Mouse (Mus musculus) adrenal gland, adult (tissue): Measurements from ENCODE around the gene Tbx5.

Experiments used
- DNase-seq, 2 experiments: peaks; one replicate each; pipeline ENCODE4 v3.0.0; 2022 to 2023; ENCODE audit warnings: low spot score in 1 of 2; ENCODE audit not compliant: inconsistent age in 2 of 2

The Tbx5 gene

DNA sequence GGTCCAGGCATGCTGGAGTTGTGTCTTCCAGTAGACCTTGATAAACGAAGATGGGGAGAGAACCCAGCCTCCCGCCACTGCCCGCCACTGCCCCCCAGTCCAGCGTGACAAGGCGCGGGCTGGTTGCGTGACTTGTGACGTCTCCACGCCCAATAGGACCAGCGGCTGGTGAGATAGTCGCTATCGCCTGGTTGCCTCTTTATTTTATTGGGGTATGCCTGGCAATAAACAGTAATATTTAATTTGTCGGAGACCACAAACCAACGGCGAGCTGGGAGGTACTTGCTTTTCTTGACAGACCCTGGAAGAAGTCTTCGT, at the start of gene Tbx5:
Gene Tbx5 (plus strand): TSS at position 190 of the 318 bp plus-strand sequence.
- DNase-seq = no peak

DNA sequence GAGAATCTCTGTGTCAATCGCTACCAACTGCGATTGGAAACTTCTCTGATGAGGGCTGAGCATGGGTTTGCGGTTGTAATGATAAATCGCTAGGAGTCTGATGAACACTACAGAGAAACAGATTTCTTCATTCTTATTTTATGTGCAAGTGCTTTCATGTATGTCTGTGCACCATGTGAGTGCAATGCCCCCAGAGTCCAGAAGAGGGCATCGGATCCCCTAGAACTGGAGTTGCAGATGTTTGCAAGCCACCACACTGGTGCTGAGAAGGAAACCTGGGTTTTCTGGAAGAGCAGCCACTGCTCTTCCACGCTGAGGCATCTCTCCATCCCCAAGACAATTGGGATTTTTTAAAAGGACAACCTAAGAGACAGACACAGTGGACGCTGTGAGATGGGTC, 46.5 kb upstream of the Tbx5 start:
- no peak for DNase-seq

- DNase-seq = no peak
Observed at GRCm38 (mm10) chr5:119791664-119792063, 40.8 kb upstream of the Tbx5 start.

DNA sequence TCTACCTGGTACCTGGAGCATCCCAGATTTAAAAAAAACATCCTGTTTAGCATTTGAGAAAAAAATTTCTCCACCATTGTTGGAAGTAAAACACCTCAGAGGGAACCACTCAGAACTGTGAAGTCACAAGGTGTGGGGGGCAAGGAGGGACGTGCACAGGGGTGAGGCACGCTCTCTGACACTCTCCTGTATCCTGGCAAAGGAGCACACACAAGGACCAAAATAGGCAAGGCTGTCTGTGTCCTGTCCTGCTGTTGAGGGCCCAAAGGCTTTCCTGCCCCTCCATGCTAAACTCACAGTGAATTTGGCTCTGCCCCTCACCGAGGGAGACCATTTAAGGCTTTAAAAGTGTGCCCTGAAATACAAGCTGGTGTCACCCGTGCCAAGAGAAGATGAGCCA, 38.5 kb upstream of the Tbx5 start:
- DNase-seq = no peak

DNA sequence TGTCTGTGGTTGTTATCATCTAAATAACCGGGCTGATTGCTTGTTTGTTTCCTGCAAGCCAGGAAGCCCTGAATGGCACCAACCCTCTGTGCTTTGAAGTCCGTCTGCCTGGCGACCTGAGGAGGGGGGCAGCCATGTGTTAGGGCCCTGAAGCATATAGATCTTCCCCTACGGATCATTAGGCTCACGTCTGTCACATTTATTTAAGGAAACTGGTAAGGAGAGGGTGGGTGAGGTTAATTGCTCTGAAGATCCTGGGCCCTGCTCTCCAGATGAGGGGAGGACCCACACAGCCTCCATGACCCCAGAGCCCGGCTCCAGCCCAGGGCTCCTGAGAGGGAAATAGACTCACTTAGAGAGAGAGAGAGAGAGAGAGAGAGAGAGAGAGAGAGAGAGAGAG, 37.1 kb upstream of the Tbx5 start:
- DNase-seq = no peak

GRCm38 (mm10) chr5:119795777-119796176, 36.7 kb upstream of the Tbx5 start:
- no peak for DNase-seq

DNA sequence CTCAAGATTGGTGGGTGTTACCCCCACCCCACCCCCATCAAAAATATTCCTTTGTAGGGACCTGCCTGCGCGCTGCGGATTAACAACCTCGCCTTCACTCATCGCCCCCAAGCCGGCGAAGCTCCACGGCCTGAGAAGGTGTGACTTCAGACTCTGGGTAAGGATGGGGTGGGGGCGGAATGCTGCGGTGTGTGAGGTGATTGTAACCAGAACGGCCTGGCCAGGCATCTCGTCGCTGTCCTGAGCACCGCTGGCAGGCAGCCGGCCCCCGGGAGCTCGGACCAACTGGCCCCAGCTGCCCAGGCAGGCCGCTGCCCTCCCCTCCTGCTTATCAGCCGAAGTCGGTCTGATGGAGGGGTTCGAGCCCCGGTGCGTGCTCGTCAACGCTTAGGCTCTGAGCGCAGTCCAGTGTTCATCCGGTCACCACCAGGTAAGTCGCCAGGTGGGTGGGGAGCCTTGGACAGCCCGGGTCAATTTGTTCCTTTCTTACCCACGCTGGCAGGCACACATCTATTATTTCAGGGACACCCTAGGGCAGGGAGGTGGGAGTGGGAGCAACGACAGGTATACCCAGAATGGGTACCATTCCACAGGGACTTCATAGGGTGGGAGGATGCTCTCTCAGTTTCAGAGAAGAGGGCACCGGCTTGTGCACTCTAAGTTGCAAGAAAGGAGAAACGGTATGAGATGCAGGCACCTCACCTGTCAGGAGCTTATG, 35.9 kb upstream of the Tbx5 start:
- no peak for DNase-seq

DNA sequence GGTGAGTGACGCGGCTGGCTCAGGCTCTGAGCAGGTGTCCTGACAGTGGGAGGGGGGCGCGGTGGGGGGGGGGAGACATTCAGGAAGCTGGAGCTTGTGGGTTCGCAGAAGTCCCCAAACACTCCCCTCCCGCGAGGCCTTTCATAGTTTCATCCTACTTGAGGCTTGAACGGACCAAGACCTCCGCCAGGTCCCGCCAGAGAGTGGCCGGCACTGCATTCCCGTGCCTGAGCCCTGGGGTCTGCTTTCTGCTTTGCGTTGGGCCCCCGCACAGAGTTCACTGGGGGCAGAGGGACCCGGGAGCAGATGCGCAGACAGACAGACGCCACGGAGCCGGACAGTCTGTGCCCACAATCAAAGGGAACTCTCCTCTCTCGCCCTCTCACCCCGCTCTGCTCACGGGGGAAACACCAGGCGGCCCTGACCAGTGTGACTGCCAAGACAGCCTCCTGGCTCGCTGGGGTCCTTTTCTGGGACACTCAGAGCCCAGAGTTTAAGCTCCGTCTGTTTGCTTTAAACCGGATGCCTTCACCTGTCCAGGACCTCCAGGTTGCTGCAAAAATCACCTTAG, 34.8 kb upstream of the Tbx5 start:
- no peak for DNase-seq

DNA sequence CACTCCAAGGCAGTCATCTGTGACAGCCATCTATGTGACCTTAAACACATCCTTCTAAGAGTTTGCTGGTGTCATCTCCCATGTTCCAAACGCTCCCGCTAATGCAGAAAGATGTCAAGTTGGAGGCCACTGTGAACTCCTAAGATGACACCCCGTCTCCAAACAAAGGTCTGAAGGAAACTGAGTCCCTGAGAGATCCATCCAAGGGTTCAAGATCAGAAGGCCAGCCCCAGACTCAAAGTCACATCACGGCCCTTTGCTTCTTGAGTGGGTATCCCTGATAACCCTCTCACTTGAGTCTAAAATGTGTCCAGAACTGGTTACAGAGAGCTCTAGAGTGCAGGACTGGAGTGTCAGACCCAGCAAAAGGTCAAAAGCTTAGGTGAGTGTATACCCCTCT, 34.2 kb upstream of the Tbx5 start:
- DNase-seq = no peak

DNA sequence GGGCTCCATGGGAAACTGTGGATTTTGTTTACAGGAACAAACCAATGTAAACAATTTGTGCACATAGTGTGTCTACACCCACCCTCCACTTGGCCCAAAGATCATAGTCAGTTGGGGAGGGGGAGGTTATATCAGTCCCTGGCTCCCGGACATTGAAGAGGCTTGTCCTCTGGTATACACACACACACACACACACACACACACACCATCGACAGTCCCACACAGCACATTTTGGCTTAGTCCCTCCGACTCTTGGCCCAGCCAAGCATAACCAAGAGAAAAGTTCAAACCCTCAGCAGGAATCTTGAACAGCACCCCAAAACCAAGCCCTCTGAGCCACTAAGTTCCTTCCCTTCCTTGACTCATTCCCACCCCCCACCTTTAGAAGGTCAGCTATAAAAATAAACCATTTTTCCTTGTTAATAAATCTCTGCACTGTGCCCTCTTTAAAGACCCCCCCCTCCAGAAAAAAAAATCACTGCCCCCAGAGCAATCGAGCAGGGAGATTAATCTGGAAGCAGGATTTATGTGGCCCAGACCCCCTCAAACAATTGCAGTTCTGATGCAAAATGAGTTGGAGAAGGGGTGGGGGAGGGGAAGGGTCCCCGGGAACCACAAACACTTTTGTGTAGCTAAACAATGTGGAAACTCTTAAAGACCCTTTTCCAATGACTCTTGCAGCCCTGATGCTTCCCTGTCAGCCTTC, 33.6 kb upstream of the Tbx5 start:
- DNase-seq = no peak

GRCm38 (mm10) chr5:119799419-119800242, 32.8 kb upstream of the Tbx5 start:
- no peak for DNase-seq

DNA sequence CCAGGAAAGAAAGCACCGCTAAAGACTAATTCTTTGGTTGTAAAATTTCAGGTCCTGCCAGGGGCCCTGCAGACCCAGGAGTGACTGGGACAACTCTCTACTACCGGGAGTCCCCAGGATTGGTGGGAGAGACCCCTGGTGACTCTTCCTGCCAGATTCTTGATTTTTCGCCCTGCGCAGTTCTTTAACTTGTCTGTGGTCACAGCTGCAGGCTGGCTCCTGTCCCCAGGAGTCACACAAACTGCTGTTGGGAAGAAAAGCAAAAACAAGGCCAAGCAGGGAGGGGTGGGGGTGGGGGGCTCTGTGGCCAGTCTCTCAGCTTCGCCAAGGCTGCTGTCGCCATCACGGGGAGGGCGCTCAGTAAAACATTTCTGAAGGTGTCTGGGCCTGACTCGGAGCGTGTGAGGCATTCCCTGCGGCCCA, 32.2 kb upstream of the Tbx5 start:
- no peak for DNase-seq

GRCm38 (mm10) chr5:119802617-119803410, 29.7 kb upstream of the Tbx5 start:
- DNase-seq = no peak

DNA sequence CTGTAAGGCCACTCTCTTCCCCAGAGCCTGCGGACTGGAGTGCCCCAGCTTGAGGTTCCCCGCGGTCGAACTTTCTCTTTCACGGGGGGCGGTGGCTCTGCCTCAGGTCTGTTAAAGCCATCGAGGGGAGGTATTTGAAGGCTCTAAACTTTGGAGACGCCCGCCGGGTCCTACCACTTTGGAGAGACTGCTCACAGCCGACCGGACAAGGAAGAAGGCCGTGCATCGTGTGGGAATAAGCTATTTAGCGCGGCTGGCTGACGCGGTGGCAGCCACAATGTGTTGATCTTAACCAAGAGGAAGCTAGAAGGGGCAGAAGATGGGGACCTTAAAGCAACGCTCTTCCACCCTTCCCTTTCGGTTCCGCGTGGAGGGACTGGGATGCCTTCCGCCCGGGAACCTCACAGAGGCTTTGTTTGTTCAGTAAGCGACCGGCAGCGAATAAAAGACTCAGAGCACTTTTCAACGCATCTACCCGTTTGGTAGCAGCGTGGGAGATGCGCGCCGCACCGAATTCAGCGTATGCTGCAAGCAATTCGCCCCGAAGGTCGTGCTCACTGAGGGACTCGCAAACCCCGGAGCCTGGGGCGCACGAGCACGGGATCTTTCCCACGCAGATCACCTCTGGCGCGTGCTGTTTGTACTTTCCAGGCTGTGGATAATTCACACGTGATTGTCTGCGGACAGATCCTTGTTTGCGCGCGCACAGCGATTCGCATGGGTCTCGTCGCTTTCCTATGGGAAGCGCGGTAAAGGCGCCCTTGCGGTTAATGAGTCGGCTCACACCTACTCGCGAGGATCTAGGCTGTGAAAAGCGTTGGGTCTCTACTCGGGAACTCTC, 28.8 kb upstream of the Tbx5 start:
- no peak for DNase-seq

DNA sequence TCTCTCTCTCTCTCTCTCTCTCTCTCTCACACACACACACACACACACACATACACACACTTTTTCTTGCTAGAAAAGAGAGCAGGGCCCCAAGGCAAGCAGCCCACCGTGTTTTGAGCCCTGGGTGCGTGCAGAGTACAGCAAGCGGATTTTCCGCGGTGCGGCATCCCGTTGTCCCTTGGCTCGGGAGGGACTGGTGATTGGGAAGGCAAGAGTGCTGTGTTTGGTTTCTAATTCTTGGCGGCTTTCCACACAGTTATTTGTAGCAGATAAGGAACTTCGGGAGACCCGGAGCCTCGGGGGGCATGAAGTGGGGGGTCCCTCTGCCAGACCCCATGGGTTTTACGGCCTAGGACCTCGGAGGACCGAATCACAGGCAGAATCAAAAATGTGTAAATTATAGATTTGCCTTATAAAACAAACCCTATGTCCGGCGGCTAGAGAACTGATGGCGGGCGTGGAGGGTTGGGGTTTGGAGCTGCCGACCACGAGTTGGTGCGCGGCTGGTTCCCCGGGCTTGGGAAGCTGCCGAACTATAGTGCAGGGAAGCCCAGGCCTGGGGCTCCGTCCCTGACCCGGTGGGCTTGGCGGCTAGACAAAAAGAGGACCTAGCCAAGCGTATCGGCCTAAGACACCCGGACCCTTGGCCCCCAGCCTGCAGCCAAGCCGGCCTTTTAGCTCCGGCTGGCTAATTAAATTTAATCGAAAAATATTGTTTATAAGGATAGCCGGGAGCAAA, 28.0 kb upstream of the Tbx5 start:
- DNase-seq = no peak

DNA sequence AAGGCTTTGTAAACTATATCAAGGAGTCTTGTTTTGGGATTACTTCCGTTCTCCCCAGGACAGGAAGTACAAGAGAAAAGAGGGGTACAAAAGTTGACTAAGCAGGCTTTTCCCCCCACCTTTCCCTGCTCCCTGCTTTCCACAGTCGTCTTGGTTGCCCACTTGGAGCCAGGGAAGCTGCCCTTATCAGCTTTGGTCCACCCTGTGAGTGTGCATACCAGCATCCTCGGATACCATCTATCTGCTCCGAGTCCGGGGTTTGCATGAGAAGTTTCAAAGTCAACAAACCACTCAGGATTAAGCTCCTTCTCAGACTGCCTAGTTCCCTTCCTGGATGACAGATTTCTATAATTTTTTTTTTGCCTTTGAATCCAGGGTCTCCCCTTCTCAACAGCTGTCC, 26.8 kb upstream of the Tbx5 start:
- DNase-seq = no peak

- no peak for DNase-seq
Observed at GRCm38 (mm10) chr5:119806467-119806866, 26.0 kb upstream of the Tbx5 start.

- no peak for DNase-seq
Observed at GRCm38 (mm10) chr5:119807481-119808183, 24.8 kb upstream of the Tbx5 start.

DNA sequence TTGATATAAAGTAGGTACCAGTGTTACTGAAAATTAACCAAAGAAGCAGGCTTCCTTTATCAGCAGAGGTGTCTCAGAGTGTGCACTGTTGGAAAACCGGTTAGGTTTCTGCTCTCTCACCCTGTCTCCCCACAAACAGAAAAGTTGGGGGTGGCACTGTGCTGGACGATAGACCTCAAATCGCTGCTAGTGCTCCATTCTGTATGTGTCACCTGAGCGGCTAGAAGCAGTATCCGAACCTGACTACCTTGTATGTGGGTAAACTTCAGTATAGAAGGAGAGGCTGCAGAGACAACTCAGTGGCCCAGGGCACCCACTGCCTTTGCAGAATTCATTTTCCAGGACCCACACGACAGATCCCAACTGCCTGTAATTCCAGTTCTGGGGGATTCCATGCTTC, 23.8 kb upstream of the Tbx5 start:
- no peak for DNase-seq
